ENCODE assay signal across 8 mouse cellular contexts in the genomic region with DNA sequence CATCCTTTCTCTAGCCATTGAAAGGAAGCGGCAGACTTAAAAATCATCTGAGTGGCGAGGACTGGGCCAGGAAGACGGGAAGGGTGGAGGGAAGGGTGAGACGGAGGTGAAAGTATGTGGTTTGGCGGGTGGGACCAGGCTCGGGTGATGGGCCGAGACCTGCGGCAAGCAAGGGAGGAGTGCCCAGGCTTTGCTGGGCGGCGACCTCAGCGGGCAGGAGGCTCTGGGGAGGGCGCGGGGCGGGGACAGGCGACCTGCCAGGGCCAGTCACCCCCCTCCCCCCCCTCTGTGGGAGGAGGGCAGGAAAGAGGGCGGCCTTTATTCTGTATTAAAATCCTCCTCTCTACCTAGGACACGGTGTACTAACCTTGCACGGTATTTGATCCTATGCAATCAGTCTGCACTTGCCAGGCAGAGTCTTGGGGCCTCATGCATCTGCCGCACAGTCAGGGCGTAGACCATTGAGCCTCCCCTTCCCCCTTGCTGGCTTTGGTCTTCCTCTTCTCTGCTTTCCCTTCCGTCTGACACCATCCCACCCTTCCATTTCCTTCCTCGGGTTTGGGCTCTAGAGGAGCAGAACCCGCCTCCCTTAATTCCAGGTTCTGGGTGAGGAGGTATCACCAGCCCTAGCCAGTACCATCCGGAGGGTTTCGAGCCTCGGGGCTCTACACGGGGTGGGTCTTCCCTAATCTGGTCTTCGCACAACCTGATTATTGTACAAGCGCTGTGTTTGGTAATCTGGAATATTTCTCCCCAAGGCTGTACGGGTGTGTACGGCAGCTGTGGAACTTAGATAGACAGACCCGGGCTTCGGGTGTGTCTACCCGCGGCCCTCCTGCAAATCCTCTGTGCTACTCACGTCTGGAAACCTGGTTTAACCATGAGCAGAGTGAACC. TPM values are rescaled to one million over a fixed set of nuclear protein-coding genes. Genes with fewer than 3 reads are reported as not detected.
DNase-seq lines count a peak whose midpoint lies in the region; ATAC-seq and TF ChIP-seq lines count a peak whose summit lies in the region.

No protein-coding gene starts in this region.

- no peak for TF ChIP-seq CTCF in olfactory bulb, adult 2 months (IDR thresholded peaks at IDR 0.05; ENCODE audit: insufficient read depth, low read depth, low read length)

- peak overlapping the region; percentile 78 for H3K4me2 ChIP-seq in lung, embryonic 15.5 days

- peak overlapping the region; percentile 38 for H3K4me3 ChIP-seq in lung, embryonic 15.5 days
- peak overlapping the region; percentile 34 for H3K4me3 ChIP-seq in olfactory bulb, adult 2 months (ENCODE audit: insufficient read depth, low read depth, low read length)

- H3K9ac ChIP-seq in lung, embryonic 15.5 days, result peak overlapping the region; percentile 27

- H3K9me3 ChIP-seq in lung, embryonic 15.5 days, result no peaks in the 10 kb centered on the region

- peak; percentile 57 to 88 for DNase-seq in urinary bladder, adult 18-20 months (ENCODE audit: low spot score in 2 of 2)
- no peak for DNase-seq in urinary bladder, postnatal 10 days (ENCODE audit: low spot score)
- peak; percentile 30 for DNase-seq in embryo, embryonic 10.5 days (ENCODE audit: low spot score)
- peak; percentile 99 for DNase-seq in heart, adult 11 months
- DNase-seq in kidney, adult 11 months, result peak; percentile 90
- peak; percentile 68 for DNase-seq in urinary bladder, adult 2 months (ENCODE audit: low spot score)

- peak overlapping the region; percentile 87 for H3K27ac ChIP-seq in lung, embryonic 15.5 days
- H3K27ac ChIP-seq in olfactory bulb, adult 2 months (ENCODE audit: insufficient read depth, low read depth, low read length), result peak overlapping the region; percentile 24; the same call in 1 of the 2 replicates

- ATAC-seq in lung, embryonic 15.5 days (ENCODE audit: borderline replicate concordance, extremely low read depth, low FRiP score, low TSS enrichment), result peak; percentile 86

- WGBS in lung, embryonic 15.5 days, result 19% methylated on average over 30 of the region's 36 CpGs
- WGBS in olfactory bulb, adult 2 months, result 40% methylated on average over 36 of the region's 36 CpGs

- H3K36me3 ChIP-seq in lung, embryonic 15.5 days, result no peaks in the 10 kb centered on the region

- no peak for TF ChIP-seq POLR2A in olfactory bulb, adult 2 months (IDR thresholded peaks at IDR 0.05; ENCODE audit: insufficient read depth, low read depth, low read length)

- H3K27me3 ChIP-seq in lung, embryonic 15.5 days, result no peaks in the 10 kb centered on the region

- peaks cover 27% of the 10 kb centered on the region for H3K4me1 ChIP-seq in lung, embryonic 15.5 days
- H3K4me1 ChIP-seq in olfactory bulb, adult 2 months (ENCODE audit: control insufficient read depth, insufficient read depth, low read length), result peaks cover 31% of the 10 kb centered on the region

RNA-seq across cellular contexts. Expression of gene Wdr26, which starts 45.1 kb away (rescaled TPM):
- polyA plus RNA-seq in lung, embryonic 15.5 days (2015; fragmentation: Nextera tagmentation; extraction: Ambion mirVana), result 27.5 and 30.6 TPM in 2 replicates
- 199 and 281 TPM in 2 replicates for polyA plus RNA-seq in olfactory bulb, adult 2 months (2012; ENCODE audit: insufficient read depth, insufficient read length, low replicate concordance, missing spikeins)
- polyA plus RNA-seq in urinary bladder, adult 2 months (2012; rRNA removed), result 57.4 and 61.8 TPM in 2 replicates
